Mouse (Mus musculus): ENCODE measurements at regions not wholly inside any gene's neighbourhood (a gene's known extent, or its start where the extent isn't known, plus 50 kb on each side); places are given as distances from the start of the nearest gene placed in this dataset.
A peak's percentile ranks its signal among the peaks of the same experiment; 100 is the strongest.
"Not testable (repeated sequence)": the region's sequence is repeated elsewhere in the genome, so short reads cannot be mapped to it uniquely, and the experiment has no call there.

DNA sequence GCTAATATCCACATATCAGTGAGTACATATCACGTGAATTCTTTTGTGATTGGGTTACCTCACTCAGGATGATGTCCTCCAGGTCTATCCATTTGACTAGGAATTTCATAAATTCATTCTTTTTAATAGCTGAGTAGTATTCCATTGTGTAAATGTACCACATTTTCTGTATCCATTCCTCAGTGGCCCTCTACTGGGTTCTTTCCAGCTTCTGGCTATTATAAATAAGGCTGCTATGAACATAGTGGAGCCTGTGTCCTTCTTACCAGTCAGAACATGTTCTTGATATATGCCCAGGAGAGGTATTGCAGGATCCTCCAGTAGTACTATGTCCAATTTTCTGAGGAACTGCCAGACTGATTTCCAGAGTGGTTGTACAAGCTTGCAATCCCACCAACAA, 884.0 kb upstream of the Lrrc4c start:
- DNase-seq (ENCODE audit: low read depth, low spot score) = not testable (repeated sequence)

DNA sequence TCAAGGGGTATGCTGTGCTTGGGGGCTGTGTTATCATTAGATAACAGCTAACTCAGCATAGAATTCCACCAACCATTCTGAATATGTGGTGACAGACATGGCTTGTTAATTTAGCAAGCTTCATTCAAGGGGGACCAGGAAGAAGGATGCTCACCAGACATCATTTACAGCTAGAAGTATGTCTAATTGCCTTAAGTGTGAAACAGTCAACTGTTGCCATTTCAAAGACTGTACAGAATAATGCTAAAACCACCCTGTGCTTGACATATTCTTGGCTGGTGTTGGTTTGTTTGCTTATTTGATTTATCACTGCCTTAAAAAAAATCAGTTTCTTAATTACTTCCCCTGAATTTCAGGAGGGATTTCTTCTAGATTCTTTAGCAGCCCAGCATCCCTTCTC, 877.0 kb upstream of the Lrrc4c start:
- no peak for DNase-seq (ENCODE audit: low read depth, low spot score)

DNA sequence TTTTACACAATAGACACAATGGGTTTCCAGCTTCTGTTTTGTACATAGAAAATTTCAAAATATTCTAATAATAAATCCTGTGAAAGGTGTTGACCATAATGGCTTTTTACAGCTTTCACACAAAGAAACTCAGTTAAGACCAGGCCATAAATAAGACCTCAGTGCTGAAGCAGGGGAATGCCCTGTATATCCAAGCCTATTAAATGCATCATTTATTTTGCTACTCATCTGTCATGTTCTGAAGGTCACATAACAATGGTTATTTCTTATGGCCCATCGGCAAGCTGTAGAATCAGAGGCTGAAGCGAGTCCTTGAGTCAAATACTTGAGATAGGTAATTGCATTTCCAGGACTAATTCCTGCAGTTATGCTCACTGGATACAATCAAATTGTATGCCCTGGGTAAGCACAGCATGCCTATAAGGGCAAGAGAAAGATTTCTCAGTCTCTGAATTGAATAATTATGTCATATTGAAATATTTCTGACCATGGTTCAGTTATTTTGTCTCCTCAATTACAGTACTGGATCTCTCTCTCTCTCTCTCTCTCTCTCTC, 874.6 kb upstream of the Lrrc4c start:
- DNase-seq (ENCODE audit: low read depth, low spot score) = no peak

DNA sequence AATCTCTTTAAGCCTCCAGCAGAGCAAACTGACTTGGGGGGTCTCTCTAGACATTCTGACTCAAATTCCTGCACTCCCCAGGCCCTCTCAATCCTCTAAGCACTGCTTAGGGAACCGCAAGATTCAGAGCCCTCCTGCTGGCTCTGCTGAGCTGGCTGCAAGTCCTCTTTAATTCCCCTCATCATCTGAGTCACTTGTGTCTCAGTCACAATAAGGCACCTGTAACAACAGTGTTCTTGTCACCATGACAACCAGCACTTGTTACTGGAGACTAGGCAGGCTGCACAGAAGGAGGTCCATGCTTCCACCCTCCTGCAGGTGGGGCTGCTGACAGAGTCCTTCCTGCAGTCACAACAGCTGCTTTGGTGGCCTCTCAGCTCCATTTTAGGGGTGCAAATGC, 869.1 kb upstream of the Lrrc4c start:
- peak; percentile 36 for DNase-seq (ENCODE audit: low read depth, low spot score)

DNA sequence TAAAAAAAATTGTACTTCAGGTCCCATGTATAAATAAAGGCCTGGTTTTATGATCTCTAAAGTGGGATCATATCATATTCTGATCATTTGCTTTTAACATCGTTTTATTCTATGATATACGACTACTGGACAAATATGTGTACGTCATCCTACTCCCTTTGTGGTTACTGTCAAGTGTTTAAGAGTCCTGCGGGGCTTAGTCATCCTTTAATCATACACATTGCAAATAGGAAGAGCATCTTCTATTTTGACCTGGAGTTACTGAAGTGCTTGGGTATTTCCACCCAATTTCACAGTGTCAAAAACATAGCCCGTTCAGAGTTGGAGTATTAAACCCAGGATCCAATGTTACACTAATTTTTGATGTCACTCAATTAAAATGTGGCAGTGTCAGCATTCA, 838.1 kb upstream of the Lrrc4c start:
- DNase-seq (ENCODE audit: low read depth, low spot score) = no peak

GRCm38 (mm10) chr2:95483397-95483796, 834.6 kb upstream of the Lrrc4c start:
- peak; percentile 51 for DNase-seq (ENCODE audit: low read depth, low spot score)

DNA sequence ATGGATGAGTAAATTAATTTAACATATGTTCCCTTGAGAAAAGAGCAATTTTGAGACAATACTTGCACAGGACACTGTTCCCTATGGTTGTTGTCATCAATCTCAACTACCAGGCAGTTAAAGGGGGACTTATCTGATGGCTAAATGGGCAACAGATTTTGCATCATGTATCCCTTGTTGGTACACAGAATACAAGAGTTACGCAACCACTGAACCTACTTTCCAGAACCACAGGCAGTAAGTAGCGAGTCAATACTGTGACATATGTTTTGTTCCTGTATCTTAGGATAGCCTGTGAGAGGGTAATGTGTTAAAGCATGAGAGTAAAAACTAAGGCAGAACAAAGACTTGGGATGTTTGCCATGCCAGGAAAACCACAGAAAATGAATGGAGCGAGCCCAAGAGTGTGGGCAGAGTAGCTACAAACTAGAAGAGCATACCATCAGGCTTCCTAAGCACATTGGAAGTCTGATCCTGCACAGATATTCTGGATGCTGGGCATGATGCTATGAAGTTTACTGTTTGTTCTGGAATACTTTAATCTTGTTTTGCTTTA, 830.3 kb upstream of the Lrrc4c start:
- peak; percentile 41 for DNase-seq (ENCODE audit: low read depth, low spot score)

- no peak for DNase-seq (ENCODE audit: low read depth, low spot score)
Observed at GRCm38 (mm10) chr2:95494026-95494697, 823.8 kb upstream of the Lrrc4c start.

DNA sequence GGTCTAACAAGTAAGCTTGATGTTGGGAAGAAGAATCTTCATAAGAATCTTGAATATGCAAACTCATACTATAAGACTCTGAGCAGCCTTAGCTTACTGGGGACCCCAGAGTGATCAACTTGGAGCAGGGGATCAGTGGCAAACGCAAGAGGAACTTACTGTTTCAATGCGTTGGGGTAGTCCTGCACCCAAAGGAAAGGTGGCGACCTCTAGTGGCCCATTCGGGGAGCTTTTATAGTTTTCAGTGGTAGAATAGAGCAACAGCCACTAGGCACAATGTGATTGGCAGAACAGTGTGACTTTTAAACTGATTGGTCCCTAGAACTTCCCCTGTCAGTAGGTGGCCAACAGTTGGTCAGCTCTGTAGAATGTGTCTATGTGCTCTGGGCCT, 823.3 kb upstream of the Lrrc4c start:
- DNase-seq (ENCODE audit: low read depth, low spot score) = no peak

DNA sequence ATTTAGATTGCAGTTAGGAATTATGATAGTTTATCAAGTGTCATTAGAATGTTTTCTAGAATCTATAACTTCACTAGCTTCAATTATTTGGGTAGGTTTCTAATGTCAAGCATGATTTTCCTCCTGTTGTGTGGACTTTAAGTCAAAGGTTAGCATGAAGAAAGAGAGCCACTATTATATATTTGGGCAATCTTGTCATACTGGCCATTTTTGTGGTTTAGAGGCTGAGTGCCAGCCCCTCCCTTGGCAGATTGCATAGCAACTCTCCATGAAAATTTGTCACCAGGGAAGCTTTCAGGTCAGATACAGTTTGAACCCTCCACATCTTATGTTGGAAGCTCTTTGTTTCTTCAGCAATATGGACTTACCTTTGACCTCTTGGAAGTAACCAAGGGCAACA, 806.7 kb upstream of the Lrrc4c start:
- no peak for DNase-seq (ENCODE audit: low read depth, low spot score)

DNA sequence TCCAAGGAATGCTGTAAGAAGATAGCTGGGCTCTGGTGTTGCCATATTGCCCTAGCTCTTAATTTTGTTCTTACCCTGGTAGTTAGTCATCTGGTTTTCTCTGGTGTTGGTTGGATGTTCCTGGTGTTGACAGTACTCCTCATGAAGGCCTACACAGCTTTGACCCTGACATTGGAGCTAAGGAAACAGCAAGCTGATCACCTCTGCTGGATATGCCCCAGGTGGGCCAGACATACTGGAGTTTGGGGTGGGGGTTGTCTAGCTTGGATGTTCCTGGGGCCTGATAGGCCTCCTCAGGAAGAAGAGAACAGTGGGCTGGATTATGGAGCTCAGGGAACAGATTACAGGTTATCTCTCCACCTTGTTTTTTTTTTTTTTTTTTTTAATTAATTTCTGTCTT, 796.3 kb upstream of the Lrrc4c start:
- no peak for DNase-seq (ENCODE audit: low read depth, low spot score)

DNA sequence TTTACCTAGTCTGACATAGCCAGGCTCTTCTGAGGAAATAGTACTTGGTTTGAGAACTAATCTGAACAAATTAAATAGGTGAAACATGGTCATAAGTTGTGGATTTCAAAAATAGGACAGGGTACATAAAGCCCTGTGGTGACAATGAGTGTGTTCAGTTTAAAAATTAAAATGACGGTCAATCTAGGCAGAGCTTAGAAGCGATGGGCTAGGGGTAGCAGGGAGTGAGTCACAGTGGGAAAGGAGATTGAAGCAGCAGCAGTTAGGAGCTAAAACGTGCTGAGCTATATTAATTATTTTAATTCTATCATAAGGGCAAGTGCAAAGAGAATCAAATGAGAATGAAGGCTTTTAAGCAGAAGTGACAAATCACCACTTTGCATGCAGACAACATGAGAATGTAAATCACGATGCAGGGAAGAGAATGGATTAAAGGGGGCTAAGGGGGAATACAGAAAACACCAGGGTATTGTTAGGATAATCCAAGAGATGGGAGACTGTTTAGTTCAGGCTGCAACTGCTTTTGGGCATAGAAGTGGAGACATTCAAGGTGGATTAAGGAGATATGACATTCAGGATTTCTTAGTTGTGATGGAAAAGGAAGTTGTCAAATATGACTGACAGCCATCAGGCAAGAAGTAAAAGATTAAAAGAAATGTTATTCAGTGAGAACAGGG, 793.2 kb upstream of the Lrrc4c start:
- DNase-seq (ENCODE audit: low read depth, low spot score) = no peak

DNA sequence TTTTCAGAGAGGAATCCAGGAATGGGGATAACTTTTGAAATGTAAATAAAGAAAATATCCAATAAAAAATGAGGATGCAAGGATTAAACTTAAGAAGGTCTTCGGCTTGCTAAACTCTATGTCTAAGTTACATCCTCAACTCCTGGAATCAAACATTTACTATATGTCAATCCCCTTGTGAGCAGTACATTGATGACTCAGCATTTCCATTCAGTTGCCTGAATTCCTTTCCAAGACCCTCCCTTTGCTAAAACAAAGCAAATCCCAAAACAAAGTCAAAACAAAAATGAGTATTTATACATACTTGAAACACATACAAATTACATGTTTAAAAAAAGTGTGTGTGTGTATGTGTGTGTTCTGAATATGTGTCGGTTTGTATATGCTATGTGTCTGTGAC, 753.9 kb upstream of the Lrrc4c start:
- no peak for DNase-seq (ENCODE audit: low read depth, low spot score)

GRCm38 (mm10) chr2:95575882-95576281, 742.1 kb upstream of the Lrrc4c start:
- DNase-seq (ENCODE audit: low read depth, low spot score) = peak; percentile 54

DNA sequence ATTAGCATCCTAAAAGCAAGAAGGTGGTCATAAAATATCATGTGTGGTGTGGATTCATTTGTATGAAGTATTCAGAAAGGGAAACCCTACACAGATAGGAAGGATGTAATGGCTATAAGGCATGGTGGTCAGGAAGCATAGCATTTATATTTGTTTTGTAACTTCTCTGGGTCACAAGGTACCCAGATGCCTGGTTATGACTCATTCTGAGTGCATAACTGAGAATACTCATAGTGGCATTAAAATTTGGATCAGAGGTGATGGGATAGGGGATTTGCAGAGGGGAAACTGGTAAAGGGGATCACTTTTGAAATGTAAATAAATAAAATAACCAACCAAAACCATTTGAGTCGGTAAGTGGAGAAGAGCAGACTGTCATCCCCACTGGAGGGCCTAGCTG, 738.8 kb upstream of the Lrrc4c start:
- no peak for DNase-seq (ENCODE audit: low read depth, low spot score)

DNA sequence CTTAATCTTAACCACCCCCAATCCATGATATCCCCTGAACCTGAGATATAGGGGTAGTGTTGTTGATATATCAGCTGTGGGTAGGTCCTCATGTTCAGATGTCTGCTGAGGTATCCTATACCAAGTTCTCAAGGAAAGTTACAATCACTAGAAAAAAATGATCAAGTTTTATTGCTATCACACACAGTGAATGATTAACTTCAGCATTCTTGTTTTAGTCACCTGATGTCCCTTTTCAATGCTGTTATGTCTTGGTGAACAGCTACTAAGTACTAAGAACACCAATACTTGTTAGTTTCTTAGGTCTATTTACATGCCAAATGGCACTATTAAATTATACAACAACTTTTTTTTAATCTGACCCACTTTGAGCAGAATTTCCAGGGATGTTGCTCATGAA, 732.0 kb upstream of the Lrrc4c start:
- DNase-seq (ENCODE audit: low read depth, low spot score) = no peak

GRCm38 (mm10) chr2:95587044-95587443, 730.9 kb upstream of the Lrrc4c start:
- DNase-seq (ENCODE audit: low read depth, low spot score) = no peak

DNA sequence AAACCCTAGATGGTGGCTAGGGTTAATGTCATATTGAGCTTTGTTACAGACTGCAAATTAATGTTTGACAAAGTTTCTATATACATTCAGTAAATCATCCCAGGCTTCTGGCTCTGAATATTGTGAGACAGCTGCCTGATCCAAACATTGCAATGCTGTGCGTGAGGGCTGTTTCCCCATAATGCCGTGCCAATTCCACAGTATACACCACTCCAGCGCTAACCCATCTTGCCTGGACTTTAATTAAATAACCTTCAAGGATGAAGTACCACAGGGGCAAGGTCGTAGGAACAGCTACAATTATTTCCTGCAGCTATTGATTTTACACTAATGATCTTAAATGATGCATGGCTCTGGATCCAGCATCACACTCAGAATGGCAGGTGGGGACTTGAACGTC, 704.6 kb upstream of the Lrrc4c start:
- DNase-seq (ENCODE audit: low read depth, low spot score) = no peak

GRCm38 (mm10) chr2:95637533-95637932, 680.4 kb upstream of the Lrrc4c start:
- no peak for DNase-seq (ENCODE audit: low read depth, low spot score)

DNA sequence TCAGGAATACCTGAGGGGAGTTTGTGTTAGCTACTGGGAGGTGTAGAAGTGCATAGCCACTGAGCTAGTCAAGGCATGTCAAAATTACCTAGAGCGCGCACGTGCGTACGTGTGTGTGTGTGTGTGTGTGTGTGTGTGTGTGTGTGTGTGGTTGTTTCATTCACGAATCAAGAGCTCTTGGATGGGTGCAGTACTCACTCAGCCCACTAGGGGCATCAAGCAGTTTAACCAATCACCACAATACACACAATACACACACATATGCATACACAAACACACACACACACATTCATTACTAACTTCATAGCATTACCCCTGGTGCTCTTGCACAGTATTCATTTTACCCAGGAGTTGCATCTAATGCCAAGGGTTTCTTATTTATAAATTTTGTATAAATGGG, 643.6 kb upstream of the Lrrc4c start:
- no peak for DNase-seq (ENCODE audit: low read depth, low spot score)

DNA sequence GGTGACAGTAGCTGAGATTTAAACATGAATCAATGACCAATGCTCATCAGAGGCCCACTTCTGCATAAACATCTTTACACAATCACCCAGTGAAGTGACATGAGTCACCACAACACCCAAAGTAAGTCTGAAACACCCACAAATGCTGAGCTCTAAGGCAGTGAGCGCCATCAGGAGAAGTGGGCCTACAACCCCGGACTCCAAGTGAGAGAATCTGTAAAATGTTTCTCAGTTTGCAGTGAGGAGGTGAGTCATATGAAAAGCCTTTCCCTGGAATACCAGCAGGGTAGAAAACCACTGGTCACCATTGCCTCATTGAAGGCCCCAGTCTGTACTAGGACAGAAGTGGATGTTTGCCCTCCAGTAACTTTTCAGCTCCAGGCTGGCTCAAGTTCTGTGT, 602.6 kb upstream of the Lrrc4c start:
- DNase-seq (ENCODE audit: low read depth, low spot score) = no peak
